In genomic region chr7:43678517-43678916, GRCm38 (mm10) we compare ENCODE assay signal across 10 mouse cellular contexts. TPM values are rescaled to one million over a fixed set of nuclear protein-coding genes. Genes with fewer than 3 reads are reported as not detected.
DNase-seq lines count a peak whose midpoint lies in the region; ATAC-seq and TF ChIP-seq lines count a peak whose summit lies in the region.
"Had no signal": no experiment of that assay in that cellular context is flagged by ENCODE, and none has a peak within 500 bp of the region (broad histone marks: within the 10 kb centered on the region; RNA-seq: fewer than 3 reads in every experiment).

No protein-coding gene starts in this region.

- no peaks in the 10 kb centered on the region for H3K27me3 ChIP-seq in forebrain, postnatal 0 days (ENCODE audit: insufficient read depth, low read length)
- H3K27me3 ChIP-seq in forebrain, embryonic 13.5 days: no peaks in the 10 kb centered on the region
- no peaks in the 10 kb centered on the region for H3K27me3 ChIP-seq in liver, postnatal 0 days (ENCODE audit: insufficient read depth, low read length)
- H3K27me3 ChIP-seq in liver, embryonic 11.5 days (replicated peaks; ENCODE audit: control insufficient read depth, insufficient read depth, low read length): no peaks in the 10 kb centered on the region
- H3K27me3 ChIP-seq: midbrain, embryonic 12.5 days had no signal

- H3K27ac ChIP-seq in forebrain, postnatal 0 days (ENCODE audit: low read depth, low read length): no peak overlapping the region
- H3K27ac ChIP-seq in forebrain, embryonic 13.5 days: no peak overlapping the region
- H3K27ac ChIP-seq in liver, postnatal 0 days (ENCODE audit: low read depth): no peak overlapping the region
- no peak overlapping the region for H3K27ac ChIP-seq in liver, embryonic 11.5 days (ENCODE audit: low read depth, low read length)
- H3K27ac ChIP-seq: midbrain, embryonic 12.5 days had no signal

- TF ChIP-seq CTCF in forebrain, postnatal 0 days (IDR thresholded peaks at IDR 0.05; ENCODE audit: low read depth): peak; percentile 57
- TF ChIP-seq CTCF in liver, postnatal 0 days (IDR thresholded peaks at IDR 0.05; ENCODE audit: low read depth): peak; percentile 66

- no peak overlapping the region for H3K4me2 ChIP-seq in forebrain, postnatal 0 days (ENCODE audit: low read depth)
- H3K4me2 ChIP-seq in forebrain, embryonic 13.5 days: no peak overlapping the region
- no peak overlapping the region for H3K4me2 ChIP-seq in liver, postnatal 0 days (ENCODE audit: low read depth, low read length)
- H3K4me2 ChIP-seq in liver, embryonic 11.5 days: no peak overlapping the region
- H3K4me2 ChIP-seq: midbrain, embryonic 12.5 days had no signal

- no peak for ATAC-seq in forebrain, postnatal 0 days
- no peak for ATAC-seq in forebrain, embryonic 13.5 days
- ATAC-seq in liver, postnatal 0 days: no peak
- no peak for ATAC-seq in liver, embryonic 11.5 days (replicated peaks; ENCODE audit: low FRiP score)
- ATAC-seq in granulocyte monocyte progenitor cell, adult 5-6 weeks (replicated peaks; ENCODE audit: poor library complexity, severe bottlenecking): peak; percentile 52

- no peak for DNase-seq in forebrain, postnatal 0 days
- peak; percentile 58 for DNase-seq in liver, postnatal 0 days
- no peak for DNase-seq in liver, embryonic 11.5 days (ENCODE audit: low spot score)
- peak; percentile 76 for DNase-seq in NIH3T3 (ENCODE audit: low read depth)
- DNase-seq in lung, postnatal 36 days: peak; percentile 78
- DNase-seq in ovary, postnatal 36 days (ENCODE audit: low spot score): no peak

- H3K9ac ChIP-seq in forebrain, postnatal 0 days: no peak overlapping the region
- no peak overlapping the region for H3K9ac ChIP-seq in forebrain, embryonic 13.5 days
- no peak overlapping the region for H3K9ac ChIP-seq in liver, postnatal 0 days (replicated peaks)
- H3K9ac ChIP-seq in liver, embryonic 11.5 days (ENCODE audit: low read depth, low read length): no peak overlapping the region
- H3K9ac ChIP-seq: midbrain, embryonic 12.5 days had no signal

- no peaks in the 10 kb centered on the region for H3K9me3 ChIP-seq in forebrain, postnatal 0 days (ENCODE audit: low read length)
- no peaks in the 10 kb centered on the region for H3K9me3 ChIP-seq in forebrain, embryonic 13.5 days (replicated peaks)
- no peaks in the 10 kb centered on the region for H3K9me3 ChIP-seq in liver, postnatal 0 days (ENCODE audit: low read length)
- H3K9me3 ChIP-seq in liver, embryonic 11.5 days (ENCODE audit: control insufficient read depth, low read length): no peaks in the 10 kb centered on the region
- H3K9me3 ChIP-seq: midbrain, embryonic 12.5 days had no signal

- no peak overlapping the region for H3K4me3 ChIP-seq in forebrain, postnatal 0 days (ENCODE audit: low read depth, low read length)
- H3K4me3 ChIP-seq in forebrain, embryonic 13.5 days: no peak overlapping the region
- H3K4me3 ChIP-seq in liver, postnatal 0 days (ENCODE audit: low read depth, low read length): no peak overlapping the region
- no peak overlapping the region for H3K4me3 ChIP-seq in liver, embryonic 11.5 days (ENCODE audit: low read depth, low read length)
- H3K4me3 ChIP-seq: midbrain, embryonic 12.5 days had no signal

- no peak for TF ChIP-seq EP300 in liver, postnatal 0 days (IDR thresholded peaks at IDR 0.05; ENCODE audit: low read depth)

- H3K36me3 ChIP-seq in forebrain, postnatal 0 days (ENCODE audit: insufficient read depth): peaks cover 34% of the 10 kb centered on the region
- peaks cover 44% of the 10 kb centered on the region for H3K36me3 ChIP-seq in forebrain, embryonic 13.5 days (ENCODE audit: poor library complexity, severe bottlenecking)
- peaks cover 24% of the 10 kb centered on the region for H3K36me3 ChIP-seq in liver, postnatal 0 days (replicated peaks; ENCODE audit: insufficient read depth, low read length)
- peaks cover 34% of the 10 kb centered on the region for H3K36me3 ChIP-seq in liver, embryonic 11.5 days (ENCODE audit: control insufficient read depth, insufficient read depth, low read length)

- H3K4me1 ChIP-seq in forebrain, postnatal 0 days (ENCODE audit: insufficient read depth): no peaks in the 10 kb centered on the region
- H3K4me1 ChIP-seq in forebrain, embryonic 13.5 days: 0 out of 2 replicates have a peak, but pooled peaks cover 2% of the 10 kb centered on the region
- H3K4me1 ChIP-seq in liver, postnatal 0 days (ENCODE audit: insufficient read depth): no peaks in the 10 kb centered on the region
- no peaks in the 10 kb centered on the region for H3K4me1 ChIP-seq in liver, embryonic 11.5 days (replicated peaks; ENCODE audit: control insufficient read depth, insufficient read depth, low read length)
- H3K4me1 ChIP-seq: midbrain, embryonic 12.5 days had no signal

RNA-seq across cellular contexts. Expression of gene Ctu1, which starts 6.7 kb away (rescaled TPM):
- total RNA-seq in forebrain, postnatal 0 days (2014; rRNA removed): 36.9 and 40.3 TPM in 2 replicates
- 22.5 and 22.9 TPM in 2 replicates for polyA plus RNA-seq in forebrain, postnatal 0 days (2015; fragmentation: Nextera tagmentation; extraction: Ambion mirVana)
- 20.2 and 23.1 TPM in 2 replicates for polyA plus RNA-seq in forebrain, embryonic 13.5 days (2015; fragmentation: Nextera tagmentation; extraction: Ambion mirVana)
- polyA plus RNA-seq in liver, postnatal 0 days (2015; fragmentation: Nextera tagmentation; extraction: Ambion mirVana): 3.2 and 4.5 TPM in 2 replicates
- polyA plus RNA-seq in liver, embryonic 11.5 days (2014; fragmentation: Nextera tagmentation; extraction: Ambion mirVana): 7.5 and 8.7 TPM in 2 replicates
- total RNA-seq in granulocyte monocyte progenitor cell, adult 5-6 weeks (2014; fragmentation: Nextera tagmentation): 5.6 and 8.7 TPM in 2 replicates
- 5.5 and 9.5 TPM in 2 replicates for total RNA-seq in granulocyte monocyte progenitor cell, adult 5-6 weeks (2017)

RNA-seq across cellular contexts. Expression of gene Klk14, which starts 11.7 kb away (rescaled TPM):
- not detected in 2 replicates for total RNA-seq in forebrain, postnatal 0 days (2014; rRNA removed)
- polyA plus RNA-seq in forebrain, postnatal 0 days (2015; fragmentation: Nextera tagmentation; extraction: Ambion mirVana): not detected in 2 replicates
- not detected in 2 replicates for polyA plus RNA-seq in forebrain, embryonic 13.5 days (2015; fragmentation: Nextera tagmentation; extraction: Ambion mirVana)
- polyA plus RNA-seq in liver, postnatal 0 days (2015; fragmentation: Nextera tagmentation; extraction: Ambion mirVana): not detected in 2 replicates
- polyA plus RNA-seq in liver, embryonic 11.5 days (2014; fragmentation: Nextera tagmentation; extraction: Ambion mirVana): 0.18 TPM in 1 of 2 replicates, not detected in the other
- not detected in 2 replicates for total RNA-seq in granulocyte monocyte progenitor cell, adult 5-6 weeks (2014; fragmentation: Nextera tagmentation)
- total RNA-seq in granulocyte monocyte progenitor cell, adult 5-6 weeks (2017): not detected in 2 replicates
- total RNA-seq: hematopoietic stem cell, adult 5-6 weeks had no signal
- polyA plus RNA-seq: midbrain, embryonic 12.5 days had no signal

RNA-seq across cellular contexts. Expression of gene Siglece, which starts 18.6 kb away (rescaled TPM):
- total RNA-seq in forebrain, postnatal 0 days (2014; rRNA removed): 1.2 TPM in 1 of 2 replicates, not detected in the other
- 0.31 and 0.64 TPM in 2 replicates for polyA plus RNA-seq in forebrain, postnatal 0 days (2015; fragmentation: Nextera tagmentation; extraction: Ambion mirVana)
- 0.17 and 0.28 TPM in 2 replicates for polyA plus RNA-seq in forebrain, embryonic 13.5 days (2015; fragmentation: Nextera tagmentation; extraction: Ambion mirVana)
- 5.1 and 5.8 TPM in 2 replicates for polyA plus RNA-seq in liver, postnatal 0 days (2015; fragmentation: Nextera tagmentation; extraction: Ambion mirVana)
- polyA plus RNA-seq in liver, embryonic 11.5 days (2014; fragmentation: Nextera tagmentation; extraction: Ambion mirVana): 0.79 and 0.90 TPM in 2 replicates
- 13.1 and 15.1 TPM in 2 replicates for total RNA-seq in granulocyte monocyte progenitor cell, adult 5-6 weeks (2014; fragmentation: Nextera tagmentation)
- 5.2 and 9.0 TPM in 2 replicates for total RNA-seq in granulocyte monocyte progenitor cell, adult 5-6 weeks (2017)

RNA-seq across cellular contexts. Expression of gene Klk13, which starts 33.9 kb away (rescaled TPM):
- total RNA-seq in forebrain, postnatal 0 days (2014; rRNA removed): not detected in 2 replicates
- 0.11 TPM in 1 of 2 replicates, not detected in the other for polyA plus RNA-seq in forebrain, postnatal 0 days (2015; fragmentation: Nextera tagmentation; extraction: Ambion mirVana)
- polyA plus RNA-seq in forebrain, embryonic 13.5 days (2015; fragmentation: Nextera tagmentation; extraction: Ambion mirVana): not detected in 2 replicates
- polyA plus RNA-seq in liver, postnatal 0 days (2015; fragmentation: Nextera tagmentation; extraction: Ambion mirVana): not detected in 2 replicates
- polyA plus RNA-seq in liver, embryonic 11.5 days (2014; fragmentation: Nextera tagmentation; extraction: Ambion mirVana): 0.44 and 0.56 TPM in 2 replicates
- not detected in 2 replicates for total RNA-seq in granulocyte monocyte progenitor cell, adult 5-6 weeks (2014; fragmentation: Nextera tagmentation)
- total RNA-seq in granulocyte monocyte progenitor cell, adult 5-6 weeks (2017): not detected in 2 replicates
- total RNA-seq: hematopoietic stem cell, adult 5-6 weeks had no signal
- polyA plus RNA-seq: midbrain, embryonic 12.5 days had no signal

RNA-seq across cellular contexts. Expression of gene Ceacam18, which starts 44.0 kb away (rescaled TPM):
- total RNA-seq in forebrain, postnatal 0 days (2014; rRNA removed): 0.15 TPM in 1 of 2 replicates, not detected in the other
- not detected in 2 replicates for polyA plus RNA-seq in forebrain, postnatal 0 days (2015; fragmentation: Nextera tagmentation; extraction: Ambion mirVana)
- not detected in 2 replicates for polyA plus RNA-seq in forebrain, embryonic 13.5 days (2015; fragmentation: Nextera tagmentation; extraction: Ambion mirVana)
- 0.14 TPM in 1 of 2 replicates, not detected in the other for polyA plus RNA-seq in liver, postnatal 0 days (2015; fragmentation: Nextera tagmentation; extraction: Ambion mirVana)
- polyA plus RNA-seq in liver, embryonic 11.5 days (2014; fragmentation: Nextera tagmentation; extraction: Ambion mirVana): not detected in 2 replicates
- total RNA-seq in granulocyte monocyte progenitor cell, adult 5-6 weeks (2014; fragmentation: Nextera tagmentation): 0.28 TPM in 1 of 2 replicates, not detected in the other
- total RNA-seq in granulocyte monocyte progenitor cell, adult 5-6 weeks (2017): not detected in 2 replicates
- total RNA-seq: hematopoietic stem cell, adult 5-6 weeks had no signal
- polyA plus RNA-seq: midbrain, embryonic 12.5 days had no signal

Comparison
In these comparisons a context has a peak if more than half of its experiments do, and no peak if none do; other contexts are left out.
1. DNase-seq: peak in liver, postnatal 0 days (single experiment), NIH3T3 (single experiment) and lung, postnatal 36 days (single experiment); none in forebrain, postnatal 0 days (single experiment), liver, embryonic 11.5 days (single experiment) and ovary, postnatal 36 days (single experiment).